Mouse (Mus musculus) liver, embryonic 14.5 days (tissue): ENCODE data around the gene Ubtf.

Experiments used
- CTCF ChIP-seq: IDR thresholded peaks from 2 replicates; pipeline ENCODE4 v1.5.1; 2016; ENCODE audit warnings: antibody characterized with exemption, low read depth, control low read depth
- EP300 ChIP-seq: IDR thresholded peaks from 2 replicates; pipeline ENCODE4 v1.6.1; 2016; ENCODE audit warnings: antibody characterized with exemption, low read depth

DNA sequence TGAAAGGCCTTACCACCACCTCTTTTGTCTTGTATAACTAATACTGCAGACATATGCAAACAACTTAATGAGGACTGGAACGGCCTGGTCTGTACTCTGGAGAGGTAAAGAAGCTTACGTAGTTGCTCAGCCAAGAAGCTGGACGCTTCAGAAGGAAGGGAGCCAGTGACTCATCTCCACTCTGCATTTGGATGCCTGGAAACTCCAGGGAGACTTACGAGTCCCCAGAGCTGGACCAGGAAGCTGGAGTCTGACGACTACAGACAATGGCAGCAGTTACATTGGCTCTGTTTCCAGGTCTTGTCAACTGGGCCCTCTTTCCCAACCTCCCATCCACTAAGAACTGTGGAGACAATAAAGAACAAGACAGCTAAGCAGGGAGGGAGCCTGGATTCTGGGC, 7.7 kb upstream of the Ubtf start:
- no peak for TF ChIP-seq CTCF
- no peak for TF ChIP-seq EP300
